Mouse (Mus musculus) CH12.LX (cell line): ENCODE measurements around the gene Hist1h1t. TPM values are rescaled to one million over a fixed set of nuclear protein-coding genes. Genes with fewer than 3 reads are reported as not detected.

Experiments used
- DNase-seq: peaks from one replicate; pipeline ENCODE4 v3.0.0-alpha.2; 2013; ENCODE audit errors: extremely low read depth
- H3K27ac ChIP-seq: 2 replicates; pipeline ENCODE4 v1.5.1; 2012; ENCODE audit warnings: low read depth, mild to moderate bottlenecking, control low read depth, moderate library complexity; ENCODE audit not compliant: insufficient read depth
- H3K27me3 ChIP-seq: replicated peaks from 2 replicates; pipeline ENCODE3; 2012; ENCODE audit warnings: inconsistent platforms
- H3K36me3 ChIP-seq, 2 experiments: replicated peaks in 1 of 2; 2 replicates each; pipeline versions ENCODE3 to v1.6.1; 2012; ENCODE audit warnings: inconsistent platforms in 1 of 2, low read length in 1 of 2, mild to moderate bottlenecking in 1 of 2, mixed read lengths in 1 of 2, moderate library complexity in 1 of 2; ENCODE audit not compliant: control insufficient read depth in 1 of 2, insufficient read depth in 1 of 2
- H3K4me1 ChIP-seq, 2 experiments: 2 replicates each; pipeline ENCODE4 v1.6.1; 2012; ENCODE audit warnings: inconsistent platforms in 1 of 2, moderate library complexity in 1 of 2; ENCODE audit not compliant: insufficient read depth in 2 of 2, control insufficient read depth in 1 of 2
- H3K4me2 ChIP-seq: 2 replicates; pipeline ENCODE4 v1.6.1; 2012; ENCODE audit warnings: low read depth, mild to moderate bottlenecking, control low read depth; ENCODE audit not compliant: poor library complexity, insufficient read depth, severe bottlenecking
- H3K4me3 ChIP-seq, 3 experiments: fragments of 150-350 bp in 1 of 3; sonication (generic) in 1 of 3; replicated peaks in 1 of 3; 2 replicates each; pipeline versions ENCODE3 to v1.5.1; 2011 to 2012; ENCODE audit warnings: low read depth in 2 of 3, low read length in 2 of 3, mild to moderate bottlenecking in 2 of 3, moderate library complexity in 2 of 3, control low read depth in 1 of 3, improper control_type of control experiment in 1 of 3, inconsistent platforms in 1 of 3, mixed read lengths in 1 of 3; ENCODE audit not compliant: poor library complexity in 1 of 3
- H3K79me2 ChIP-seq: replicated peaks from 2 replicates; pipeline ENCODE4 v1.6.1; 2012; ENCODE audit warnings: mild to moderate bottlenecking, moderate library complexity; ENCODE audit not compliant: control insufficient read depth, poor library complexity, insufficient read depth, severe bottlenecking; ENCODE audit errors: extremely low read depth
- H3K9ac ChIP-seq: 2 replicates; pipeline ENCODE4 v1.6.1; 2012; ENCODE audit warnings: low read depth, mild to moderate bottlenecking, control low read depth, moderate library complexity; ENCODE audit not compliant: insufficient read depth
- H3K9me3 ChIP-seq: replicated peaks from 2 replicates; pipeline ENCODE3; 2012; ENCODE audit warnings: low read length, inconsistent platforms, mixed read lengths
- BHLHE40 ChIP-seq: IDR thresholded peaks from 2 replicates; pipeline ENCODE4 v1.6.1; 2011; ENCODE audit warnings: mild to moderate bottlenecking, low read depth, low read length, improper control_type of control experiment
- CHD1 ChIP-seq: IDR thresholded peaks from 2 replicates; pipeline ENCODE4 v1.6.1; 2012; ENCODE audit warnings: low read depth, low read length, improper control_type of control experiment, inconsistent platforms
- CHD2 ChIP-seq: IDR thresholded peaks from 2 replicates; pipeline ENCODE4 v1.6.1; 2011; ENCODE audit warnings: low read length, improper control_type of control experiment
- CTCF ChIP-seq, 2 experiments: IDR thresholded peaks in 1 of 2; conservative IDR thresholded peaks in 1 of 2; 2 replicates each; pipeline ENCODE4 v1.5.1; 2011 to 2012; ENCODE audit warnings: low read depth in 2 of 2, low read length in 2 of 2, improper control_type of control experiment in 1 of 2, inconsistent platforms in 1 of 2, mild to moderate bottlenecking in 1 of 2, moderate library complexity in 1 of 2
- E2F4 ChIP-seq: IDR thresholded peaks from 2 replicates; pipeline ENCODE4 v1.6.1; 2011; ENCODE audit warnings: low read depth, low read length, improper control_type of control experiment; ENCODE audit not compliant: insufficient replicate concordance
- EP300 ChIP-seq: IDR thresholded peaks from 2 replicates; pipeline ENCODE4 v1.6.1; 2011; ENCODE audit warnings: low read length, improper control_type of control experiment
- ETS1 ChIP-seq: conservative IDR thresholded peaks from 2 replicates; pipeline ENCODE4 v1.6.1; 2012; ENCODE audit warnings: low read depth, mild to moderate bottlenecking, inconsistent platforms, low read length, improper control_type of control experiment, moderate library complexity
- GABPA ChIP-seq: IDR thresholded peaks from 2 replicates; pipeline ENCODE4 v1.6.1; 2012; ENCODE audit warnings: low read depth, low read length, improper control_type of control experiment, inconsistent platforms; ENCODE audit not compliant: insufficient replicate concordance
- JUND ChIP-seq: conservative IDR thresholded peaks from 2 replicates; pipeline ENCODE4 v1.6.1; 2011; ENCODE audit warnings: low read depth, low read length, improper control_type of control experiment
- KAT2A ChIP-seq: IDR thresholded peaks from 2 replicates; pipeline ENCODE4 v1.6.1; 2012; ENCODE audit warnings: low read length, improper control_type of control experiment, inconsistent platforms; ENCODE audit not compliant: insufficient replicate concordance
- MAFK ChIP-seq: IDR thresholded peaks from 2 replicates; pipeline ENCODE4 v1.6.1; 2011; ENCODE audit warnings: low read length, improper control_type of control experiment; ENCODE audit not compliant: insufficient replicate concordance
- MAX ChIP-seq: IDR thresholded peaks from 2 replicates; pipeline ENCODE4 v1.6.1; 2011; ENCODE audit warnings: low read length, improper control_type of control experiment
- MAZ ChIP-seq: IDR thresholded peaks from 2 replicates; pipeline ENCODE4 v1.6.1; 2012; ENCODE audit warnings: low read depth, mild to moderate bottlenecking, inconsistent platforms, low read length, improper control_type of control experiment, moderate library complexity
- MEF2A ChIP-seq: IDR thresholded peaks from 2 replicates; pipeline ENCODE4 v1.6.1; 2014; ENCODE audit warnings: low read depth, mild to moderate bottlenecking, inconsistent platforms, low read length, improper control_type of control experiment, borderline replicate concordance
- MXI1 ChIP-seq: IDR thresholded peaks from 2 replicates; pipeline ENCODE4 v1.6.1; 2011; ENCODE audit warnings: mild to moderate bottlenecking, low read depth, low read length, improper control_type of control experiment
- MYC ChIP-seq: IDR thresholded peaks from 2 replicates; pipeline ENCODE4 v1.6.1; 2011; ENCODE audit warnings: low read depth, mild to moderate bottlenecking, improper control_type of control experiment, low read length
- NRF1 ChIP-seq: IDR thresholded peaks from 2 replicates; pipeline ENCODE4 v1.6.1; 2014; ENCODE audit warnings: low read depth, mild to moderate bottlenecking, inconsistent platforms, low read length, improper control_type of control experiment, moderate library complexity
- PAX5 ChIP-seq: IDR thresholded peaks from 2 replicates; pipeline ENCODE4 v1.6.1; 2012; ENCODE audit warnings: low read length, inconsistent platforms, mixed read lengths
- POLR2A ChIP-seq: IDR thresholded peaks from 2 replicates; pipeline ENCODE4 v1.6.1; 2011; ENCODE audit warnings: low read depth, mild to moderate bottlenecking, improper control_type of control experiment, low read length
- POLR2AphosphoS2 ChIP-seq: IDR thresholded peaks from 2 replicates; pipeline ENCODE4 v1.6.1; 2011; ENCODE audit warnings: low read depth, low read length, improper control_type of control experiment
- RCOR1 ChIP-seq: conservative IDR thresholded peaks from 2 replicates; pipeline ENCODE4 v1.6.1; 2012; ENCODE audit warnings: low read depth, mild to moderate bottlenecking, inconsistent platforms, low read length, improper control_type of control experiment
- SIN3A ChIP-seq: IDR thresholded peaks from 2 replicates; pipeline ENCODE4 v1.6.1; 2012; ENCODE audit warnings: low read length, improper control_type of control experiment, inconsistent platforms
- TBP ChIP-seq: conservative IDR thresholded peaks from 2 replicates; pipeline ENCODE4 v1.6.1; 2011; ENCODE audit warnings: low read depth, low read length, improper control_type of control experiment
- USF2 ChIP-seq: conservative IDR thresholded peaks from 2 replicates; pipeline ENCODE4 v1.6.1; 2011; ENCODE audit warnings: low read depth, low read length, improper control_type of control experiment
- ZC3H11A ChIP-seq: IDR thresholded peaks from 2 replicates; pipeline ENCODE4 v1.6.1; 2012; ENCODE audit warnings: low read depth, mild to moderate bottlenecking, inconsistent platforms, low read length, improper control_type of control experiment
- ZKSCAN1 ChIP-seq: IDR thresholded peaks from 2 replicates; pipeline ENCODE4 v1.6.1; 2012; ENCODE audit warnings: low read depth, inconsistent platforms, low read length, improper control_type of control experiment, borderline replicate concordance
- ZMIZ1 ChIP-seq: IDR thresholded peaks from 2 replicates; pipeline ENCODE4 v1.6.1; 2012; ENCODE audit warnings: low read depth, mild to moderate bottlenecking, inconsistent platforms, low read length, improper control_type of control experiment
- dilution Hi-C: fragments of 300-500 bp; cut with MboI; formaldehyde crosslinking; loops from 2 replicates; pipeline ENCODE4 v1.14.3; 2020; ENCODE audit warnings: low sequenced_read_pairs; ENCODE audit not compliant: extremely low pct_unique_long_range_greater_than_20kb, extremely low pct_ligation_motif_present
- in situ Hi-C: fragments of 300-500 bp; cut with MboI; formaldehyde crosslinking; loops from 3 replicates; pipeline ENCODE4 v1.14.3; 2019; ENCODE audit warnings: low sequenced_read_pairs, low pct_ligation_motif_present, low pct_unique_long_range_greater_than_20kb, mixed read lengths
- polyA plus RNA-seq: library from polyadenylated mRNA; unstranded; fragments of >175 nt; gene quantifications from 2 replicates; pipeline ENCODE4 v1.2.1, GENCODE M21; 2012; ENCODE audit warnings: low read depth; ENCODE audit not compliant: insufficient read length
- total RNA-seq, 2 experiments: library from RNA; depleted of rRNA; stranded (reverse); fragments of 300-350 nt in 1 of 2; fragments of >200 nt in 1 of 2; gene quantifications; 2 replicates each; pipeline ENCODE4 v1.2.3; 2012 to 2014

The Hist1h1t gene
- total and polyA plus RNA-seq, 3 experiments: 0.38 TPM; not detected in 2

- in situ Hi-C loops: no loop called here
- Histone ChIP-seq H3K9ac (peak overlapping the region; percentile 74; the same call in 1 of the 2 replicates), H3K4me2 (peak overlapping the region; percentile 21; the same call in 1 of the 2 replicates), H3K79me2 (no peaks in the 10 kb centered on the region), H3K4me3 (no peak overlapping the region), H3K9me3 (no peaks in the 10 kb centered on the region), H3K36me3 (no peaks in the 10 kb centered on the region), H3K27ac (peak overlapping the region; percentile 62), H3K27me3 (no peaks in the 10 kb centered on the region), H3K4me1 (peaks cover 3 to 33% of the 10 kb centered on the region in 2 experiments; a peak in 3 of 4 replicates)
- TF ChIP-seq BHLHE40: no peak
- 0 out of 2 replicates have a peak, but pooled peaks have one; percentile 7 for TF ChIP-seq JUND
- TF ChIP-seq CTCF (conservative IDR thresholded peaks at IDR 0.05 in 1 of 2, IDR thresholded peaks at IDR 0.05 in 1 of 2; ENCODE audit: low read depth in 2 of 2, low read length in 2 of 2): no peak
- no peak for TF ChIP-seq CHD1
- TF ChIP-seq USF2: no peak
- peak; percentile 46 for DNase-seq
- dilution Hi-C loops: loop anchor here (10.0 kb wide), 1 partner anchor 49 kb away; the partner anchor contains the start of genes Hist1h1t and Hist1h4c
Observed at GRCm38 (mm10) chr13:23743963-23744362, 48.3 kb downstream of the Hist1h1t start.

DNA sequence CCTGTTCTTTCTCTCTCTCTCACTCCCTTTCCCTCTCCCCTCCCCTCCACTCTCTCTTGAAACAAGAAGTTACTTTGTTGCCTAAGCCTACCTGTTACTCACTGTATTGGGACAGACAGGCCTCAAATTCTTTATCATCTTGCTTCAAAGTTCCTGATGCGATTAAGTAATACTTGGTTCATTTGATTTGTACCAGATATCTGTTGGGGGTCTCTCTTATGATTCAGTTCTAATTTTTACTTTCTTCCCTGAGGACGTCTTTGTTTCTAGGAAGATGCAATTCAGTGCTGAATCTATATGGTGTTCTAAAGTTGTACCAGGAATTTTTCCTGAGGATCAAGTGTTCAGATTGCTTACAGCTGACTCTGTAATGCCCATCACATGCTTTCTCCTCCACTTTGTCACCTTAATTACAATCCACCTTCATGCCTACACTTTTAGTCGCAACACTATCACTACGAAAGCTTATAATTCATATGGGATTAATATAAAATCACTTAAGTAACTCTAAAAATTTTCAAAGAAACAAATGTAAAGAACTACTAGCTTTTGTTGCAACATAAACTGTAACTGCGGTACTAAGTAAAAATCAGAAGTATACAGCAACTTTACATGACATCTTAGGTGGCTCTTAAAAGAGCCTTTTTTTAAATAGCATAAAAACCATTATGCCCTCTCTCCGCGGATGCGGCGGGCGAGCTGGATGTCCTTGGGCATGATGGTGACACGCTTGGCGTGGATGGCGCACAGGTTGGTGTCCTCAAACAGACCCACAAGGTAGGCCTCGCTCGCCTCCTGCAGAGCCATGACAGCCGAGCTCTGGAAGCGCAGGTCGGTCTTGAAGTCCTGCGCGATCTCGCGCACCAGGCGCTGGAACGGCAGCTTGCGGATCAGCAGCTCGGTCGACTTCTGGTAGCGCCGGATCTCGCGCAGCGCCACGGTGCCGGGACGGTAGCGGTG, 49.1 kb downstream of the Hist1h1t start:
- peak overlapping the region; percentile 13 to 47 (median 33) for H3K4me3 ChIP-seq
- H3K27ac ChIP-seq: peak overlapping the region; percentile 85
- H3K4me1 ChIP-seq: peaks cover 3 to 38% of the 10 kb centered on the region in 2 experiments; a peak in 3 of 4 replicates
- H3K79me2 ChIP-seq: no peaks in the 10 kb centered on the region
- H3K4me2 ChIP-seq: peak overlapping the region; percentile 74; the same call in 1 of the 2 replicates
- DNase-seq: no peak
- no peaks in the 10 kb centered on the region for H3K9me3 ChIP-seq
- H3K9ac ChIP-seq: peak overlapping the region; percentile 74; the same call in 1 of the 2 replicates
- dilution Hi-C loops: loop anchor here (10.0 kb wide), 1 partner anchor 50 kb away; the partner anchor contains the start of genes Hist1h1t and Hist1h4c
- in situ Hi-C loops: no loop called here
- no peaks in the 10 kb centered on the region for H3K36me3 ChIP-seq
- H3K27me3 ChIP-seq: no peaks in the 10 kb centered on the region
- TF ChIP-seq ZKSCAN1 (no peak), SIN3A (peak; percentile 84; the same call in 1 of the 2 replicates), CHD1 (peak; percentile 95), MEF2A (0 out of 2 replicates have a peak, but pooled peaks have one; percentile 11), POLR2AphosphoS2 (peak; percentile 100), MAFK (peak; percentile 41; the same call in 1 of the 2 replicates), KAT2A (0 out of 2 replicates have a peak, but pooled peaks have one; percentile 44), PAX5 (no peak), POLR2A (peak; percentile 58; the same call in 1 of the 2 replicates), TBP (peak; percentile 46; the same call in 1 of the 2 replicates), GABPA (no peak), ETS1 (peak; percentile 49; the same call in 1 of the 2 replicates), JUND (no peak), MYC (no peak; the same call in 1 of the 2 replicates), BHLHE40 (no peak), EP300 (no peak), ZMIZ1 (peak; percentile 99), CTCF (conservative IDR thresholded peaks at IDR 0.05 in 1 of 2, IDR thresholded peaks at IDR 0.05 in 1 of 2; ENCODE audit: low read depth in 2 of 2, low read length in 2 of 2) (no peak), RCOR1 (peak; percentile 97), MAX (no peak), USF2 (peak; percentile 12; the same call in 1 of the 2 replicates), E2F4 (0 out of 2 replicates have a peak, but pooled peaks have one; percentile 3), MAZ (peak; percentile 66; the same call in 1 of the 2 replicates), ZC3H11A (no peak), NRF1 (no peak), MXI1 (peak; percentile 74), CHD2 (peak; percentile 79)
